Mouse (Mus musculus) embryo, embryonic 11 days (tissue): ENCODE results near the gene Rgs10.

ENCODE experiments used
- DNase-seq: peaks from one replicate; pipeline ENCODE4 v3.0.0-alpha.2; 2015

Rgs10 gene

GRCm38 (mm10) chr7:128408265-128408664, 10.3 kb downstream of the Rgs10 start:
- DNase-seq, result no peak

GRCm38 (mm10) chr7:128403988-128404387, 14.6 kb downstream of the Rgs10 start:
- DNase-seq, result no peak

- no peak for DNase-seq
Measured at GRCm38 (mm10) chr7:128403586-128403985, 15.0 kb downstream of the Rgs10 start.

- DNase-seq, result no peak
Measured at GRCm38 (mm10) chr7:128403128-128403527, 15.4 kb downstream of the Rgs10 start.

GRCm38 (mm10) chr7:128402577-128402976, 16.0 kb downstream of the Rgs10 start:
- DNase-seq, result no peak

GRCm38 (mm10) chr7:128398664-128399063, 19.9 kb downstream of the Rgs10 start:
- DNase-seq, result no peak

GRCm38 (mm10) chr7:128397066-128397465, 21.5 kb downstream of the Rgs10 start:
- DNase-seq, result no peak

- DNase-seq, result no peak
Measured at GRCm38 (mm10) chr7:128393756-128394155, 24.8 kb downstream of the Rgs10 start.

GRCm38 (mm10) chr7:128392972-128393314, 25.6 kb downstream of the Rgs10 start:
- DNase-seq, result no peak

GRCm38 (mm10) chr7:128392071-128392971, 26.2 kb downstream of the Rgs10 start:
- DNase-seq, result no peak

GRCm38 (mm10) chr7:128391267-128392057, 27.1 kb downstream of the Rgs10 start:
- DNase-seq, result no peak

GRCm38 (mm10) chr7:128388968-128389367, 29.6 kb downstream of the Rgs10 start:
- DNase-seq, result no peak

GRCm38 (mm10) chr7:128383726-128384463, 34.7 kb downstream of the Rgs10 start:
- no peak for DNase-seq

GRCm38 (mm10) chr7:128383189-128383725, 35.3 kb downstream of the Rgs10 start:
- DNase-seq, result no peak

GRCm38 (mm10) chr7:128382527-128382860, 36.1 kb downstream of the Rgs10 start:
- no peak for DNase-seq

- no peak for DNase-seq
Measured at GRCm38 (mm10) chr7:128381811-128382526, 36.6 kb downstream of the Rgs10 start.

GRCm38 (mm10) chr7:128381001-128381400, 37.6 kb downstream of the Rgs10 start:
- no peak for DNase-seq

- no peak for DNase-seq
Measured at GRCm38 (mm10) chr7:128379162-128379805, 39.3 kb downstream of the Rgs10 start.

GRCm38 (mm10) chr7:128376206-128376701, 42.3 kb downstream of the Rgs10 start:
- DNase-seq, result no peak

GRCm38 (mm10) chr7:128374156-128374555, 44.4 kb downstream of the Rgs10 start:
- DNase-seq, result no peak

GRCm38 (mm10) chr7:128373751-128374150, 44.8 kb downstream of the Rgs10 start:
- DNase-seq, result no peak

GRCm38 (mm10) chr7:128372331-128372730, 46.2 kb downstream of the Rgs10 start:
- no peak for DNase-seq
